Mouse (Mus musculus) embryo, embryonic 10.5 days (tissue): ENCODE data around the gene Sp9.

Experiments used
- DNase-seq: peaks from one replicate; pipeline ENCODE4 v3.0.0-alpha.2; 2015; ENCODE audit warnings: low spot score

Sp9 gene

GRCm38 (mm10) chr2:73274119-73274920, 2.6 kb downstream of the Sp9 start:
- DNase-seq: peak; percentile 66

- no peak for DNase-seq
Measured at GRCm38 (mm10) chr2:73275261-73276040, 3.7 kb downstream of the Sp9 start.

GRCm38 (mm10) chr2:73276141-73276571, 4.4 kb downstream of the Sp9 start:
- DNase-seq: peak; percentile 81

GRCm38 (mm10) chr2:73277021-73277708, 5.4 kb downstream of the Sp9 start:
- DNase-seq: peak; percentile 70

GRCm38 (mm10) chr2:73277709-73278075, 6.0 kb downstream of the Sp9 start:
- peak; percentile 67 for DNase-seq

GRCm38 (mm10) chr2:73278131-73278854, 6.6 kb downstream of the Sp9 start:
- peak; percentile 96 for DNase-seq

GRCm38 (mm10) chr2:73278869-73279268, 7.1 kb downstream of the Sp9 start:
- peak; percentile 57 for DNase-seq

GRCm38 (mm10) chr2:73279271-73280038, 7.7 kb downstream of the Sp9 start:
- DNase-seq: peak; percentile 58

- peak; percentile 55 for DNase-seq
Measured at GRCm38 (mm10) chr2:73280356-73281047, 8.8 kb downstream of the Sp9 start.

GRCm38 (mm10) chr2:73281048-73281661, 9.4 kb downstream of the Sp9 start:
- DNase-seq: peak; percentile 49

GRCm38 (mm10) chr2:73281707-73282106, 10.0 kb downstream of the Sp9 start:
- DNase-seq: peak; percentile 79

- DNase-seq: peak; percentile 79
Measured at GRCm38 (mm10) chr2:73285630-73286029, 13.9 kb downstream of the Sp9 start.

- DNase-seq: no peak
Measured at GRCm38 (mm10) chr2:73291130-73291529, 19.4 kb downstream of the Sp9 start.

GRCm38 (mm10) chr2:73295023-73295422, 23.3 kb downstream of the Sp9 start:
- DNase-seq: no peak

GRCm38 (mm10) chr2:73298154-73298553, 26.4 kb downstream of the Sp9 start:
- DNase-seq: no peak

- no peak for DNase-seq
Measured at GRCm38 (mm10) chr2:73298841-73299240, 27.1 kb downstream of the Sp9 start.

- DNase-seq: no peak
Measured at GRCm38 (mm10) chr2:73301979-73302378, 30.3 kb downstream of the Sp9 start.

- DNase-seq: no peak
Measured at GRCm38 (mm10) chr2:73302722-73303121, 31.0 kb downstream of the Sp9 start.

GRCm38 (mm10) chr2:73304506-73304905, 32.8 kb downstream of the Sp9 start:
- DNase-seq: no peak

- DNase-seq: no peak
Measured at GRCm38 (mm10) chr2:73306006-73306405, 34.3 kb downstream of the Sp9 start.
